Mouse (Mus musculus) liver, postnatal 0 days (tissue): ENCODE data around the gene Cds1. TPM values are rescaled to one million over a fixed set of nuclear protein-coding genes. Genes with fewer than 3 reads are reported as not detected.

ENCODE experiments used
- ATAC-seq: fragments of 200-750 bp; cut with Nextera tagmentation; 2 replicates; pipeline ENCODE4 v1.8.0; 2017; ENCODE audit warnings: mild to moderate bottlenecking, moderate library complexity
- DNase-seq: peaks from one replicate; pipeline ENCODE4 v3.0.0-alpha.2; 2016
- H3K27ac ChIP-seq: fragments of 300-500 bp; sonication (generic); 2 replicates; pipeline ENCODE4 v1.5.1; 2014; ENCODE audit warnings: antibody characterized with exemption, moderate library complexity, mild to moderate bottlenecking, low read depth
- H3K27me3 ChIP-seq: fragments of 300-500 bp; sonication (generic); 2 replicates; pipeline ENCODE4 v1.6.1; 2014; ENCODE audit warnings: low read length, control low read depth, mixed read lengths; ENCODE audit not compliant: insufficient read depth
- H3K36me3 ChIP-seq: fragments of 300-500 bp; sonication (generic); replicated peaks from 2 replicates; pipeline ENCODE4 v1.6.1; 2014; ENCODE audit warnings: mild to moderate bottlenecking, control low read depth, low read length, moderate library complexity, mixed read lengths; ENCODE audit not compliant: insufficient read depth
- H3K4me1 ChIP-seq: fragments of 300-500 bp; sonication (generic); 2 replicates; pipeline ENCODE4 v1.6.1; 2014; ENCODE audit warnings: antibody characterized with exemption, mild to moderate bottlenecking, control low read depth; ENCODE audit not compliant: insufficient read depth
- H3K4me2 ChIP-seq: fragments of 300-500 bp; sonication (generic); 2 replicates; pipeline ENCODE4 v1.6.1; 2014; ENCODE audit warnings: low read depth, mild to moderate bottlenecking, low read length, moderate library complexity, mixed read lengths
- H3K4me3 ChIP-seq: fragments of 300-500 bp; sonication (generic); 2 replicates; pipeline ENCODE4 v1.5.1; 2014; ENCODE audit warnings: low read depth, low read length
- H3K9ac ChIP-seq: fragments of 300-500 bp; sonication (generic); replicated peaks from 2 replicates; pipeline ENCODE4 v1.6.1; 2014; ENCODE audit warnings: mild to moderate bottlenecking, moderate library complexity
- H3K9me3 ChIP-seq: fragments of 300-500 bp; sonication (generic); 2 replicates; pipeline ENCODE4 v1.6.1; 2016; ENCODE audit warnings: mild to moderate bottlenecking, control low read depth, low read length, mixed read lengths
- CTCF ChIP-seq: sonication (generic); IDR thresholded peaks from 2 replicates; pipeline ENCODE4 v1.5.1; 2016; ENCODE audit warnings: antibody characterized with exemption, low read depth
- EP300 ChIP-seq: IDR thresholded peaks from 2 replicates; pipeline ENCODE4 v1.6.1; 2016; ENCODE audit warnings: antibody characterized with exemption, low read depth, mild to moderate bottlenecking
- WGBS: fragments of 180-500 bp; shearing (Covaris S2); extraction: QIAGEN DNeasy Blood & Tissue Kit; methylation state at CpG from one replicate; pipeline ENCODE4 v1.1.7; 2014; ENCODE audit not compliant: insufficient replicate concordance; 5-methylcytosine and 5-hydroxymethylcytosine counted together
- polyA plus RNA-seq: library from polyadenylated mRNA; unstranded; fragments of >200 nt; fragmentation: Nextera tagmentation; extraction: Ambion mirVana; gene quantifications from 2 replicates; pipeline ENCODE4 v1.2.1, GENCODE M21; 2015

Cds1 gene
- polyA plus RNA-seq, 1 experiment from 2014 or later: 0.39 TPM

DNA sequence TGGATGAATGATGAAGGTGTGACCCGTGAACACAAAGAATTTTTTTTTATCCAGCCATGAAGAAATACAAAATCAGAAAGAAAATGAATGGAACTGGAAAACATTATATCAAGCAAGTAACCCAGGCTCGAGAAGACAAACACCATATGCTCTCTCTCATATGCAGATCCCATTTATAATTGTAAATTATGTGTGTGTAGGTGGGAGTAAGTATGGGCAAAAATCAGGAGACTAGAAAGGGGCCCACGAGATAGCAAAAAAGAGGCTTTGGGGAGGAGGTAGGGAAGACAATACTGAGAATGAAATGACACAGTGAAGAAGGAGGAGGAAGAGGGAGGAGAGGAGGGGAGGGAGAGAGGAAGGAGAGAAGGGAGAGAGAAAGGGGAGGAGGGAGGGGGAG, 27.6 kb upstream of the Cds1 start:
- Histone ChIP-seq H3K9ac (no peak overlapping the region), H3K4me1 (no peaks in the 10 kb centered on the region), H3K36me3 (no peaks in the 10 kb centered on the region), H3K27ac (no peak overlapping the region), H3K4me3 (no peak overlapping the region), H3K4me2 (no peak overlapping the region), H3K27me3 (peaks cover 8% of the 10 kb centered on the region; the same call in 1 of the 2 replicates), H3K9me3 (no peaks in the 10 kb centered on the region)
- ATAC-seq: no peak
- TF ChIP-seq EP300: no peak
- TF ChIP-seq CTCF: no peak
- 66% methylated on average over 3 of the region's 3 CpGs for WGBS
- DNase-seq: no peak

DNA sequence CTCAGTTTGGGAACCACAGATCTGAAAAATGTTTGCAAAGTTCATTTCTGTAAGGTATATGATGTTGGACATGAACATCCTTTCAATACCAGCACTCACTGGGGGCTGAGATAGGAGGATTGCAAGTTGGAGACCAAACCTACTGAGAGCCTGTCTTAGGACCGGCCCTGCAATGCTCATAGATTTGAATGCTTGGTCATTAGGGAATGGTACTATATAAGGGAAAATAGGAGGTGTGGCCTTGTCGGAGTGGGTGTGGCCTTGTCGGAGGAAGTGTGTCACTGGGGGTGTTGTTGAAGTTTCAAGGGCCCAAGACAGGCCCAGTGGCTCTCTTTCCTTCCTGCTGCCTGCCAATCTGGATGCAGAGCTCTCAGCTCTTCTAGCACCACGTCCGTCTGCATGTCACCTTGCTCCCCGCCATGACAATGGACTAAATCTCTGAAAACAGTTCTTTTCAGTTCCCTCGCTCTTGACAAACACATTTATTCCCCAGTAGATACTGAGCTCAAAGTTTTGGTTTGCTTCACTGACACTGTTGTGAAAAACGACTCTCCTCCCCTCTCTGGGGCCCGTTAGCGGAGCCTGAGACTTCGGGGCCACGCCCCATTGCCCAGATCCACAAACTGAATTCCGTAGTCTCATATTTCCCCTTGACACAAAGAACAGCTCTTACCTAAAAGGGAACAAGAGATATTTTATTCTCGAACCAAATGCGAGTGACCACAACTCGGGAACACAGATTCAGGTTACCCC, 24.3 kb upstream of the Cds1 start:
- Histone ChIP-seq H3K4me3 (no peak overlapping the region), H3K4me2 (no peak overlapping the region), H3K9me3 (no peaks in the 10 kb centered on the region), H3K36me3 (no peaks in the 10 kb centered on the region), H3K9ac (no peak overlapping the region), H3K27me3 (peaks cover 10% of the 10 kb centered on the region; the same call in 1 of the 2 replicates), H3K4me1 (no peaks in the 10 kb centered on the region), H3K27ac (no peak overlapping the region)
- WGBS: 82% methylated on average over 15 of the region's 16 CpGs
- DNase-seq (no peak), ATAC-seq (no peak)
- TF ChIP-seq CTCF (no peak), EP300 (no peak)

DNA sequence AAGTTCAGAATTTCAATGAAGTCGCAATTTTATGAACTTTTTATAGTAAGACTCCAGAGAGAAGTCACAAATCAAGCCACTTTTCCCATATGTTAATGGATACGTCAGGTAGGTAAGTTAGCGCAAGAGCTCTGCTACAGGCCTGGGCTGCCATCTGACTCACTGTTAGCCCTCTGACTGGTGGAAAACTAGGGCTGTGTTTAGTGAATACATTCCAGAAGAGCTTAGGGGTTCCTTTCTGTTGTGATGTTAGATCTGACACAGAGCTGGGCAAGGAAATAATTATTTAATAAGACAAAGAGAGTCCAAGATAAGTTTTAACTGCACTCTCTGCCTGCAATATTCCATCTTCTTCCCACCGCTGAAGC, 23.7 kb upstream of the Cds1 start:
- no peak for TF ChIP-seq EP300
- TF ChIP-seq CTCF: no peak
- Histone ChIP-seq H3K9ac (no peak overlapping the region), H3K27me3 (peaks cover 13% of the 10 kb centered on the region), H3K36me3 (no peaks in the 10 kb centered on the region), H3K4me2 (no peak overlapping the region), H3K4me3 (no peak overlapping the region), H3K9me3 (no peaks in the 10 kb centered on the region), H3K27ac (no peak overlapping the region), H3K4me1 (no peaks in the 10 kb centered on the region)
- 92% methylated on average over 4 of the region's 4 CpGs for WGBS
- DNase-seq: no peak
- no peak for ATAC-seq

GRCm38 (mm10) chr5:101742014-101742413, 22.9 kb upstream of the Cds1 start:
- no peak for TF ChIP-seq CTCF
- TF ChIP-seq EP300: no peak
- DNase-seq (peak; percentile 26), ATAC-seq (peak; percentile 44; the same call in 1 of the 2 replicates)
- Histone ChIP-seq H3K27ac (no peak overlapping the region), H3K9me3 (no peaks in the 10 kb centered on the region), H3K4me1 (no peaks in the 10 kb centered on the region), H3K4me2 (no peak overlapping the region), H3K9ac (no peak overlapping the region), H3K36me3 (no peaks in the 10 kb centered on the region), H3K4me3 (no peak overlapping the region), H3K27me3 (peaks cover 13% of the 10 kb centered on the region)
- WGBS: 48% methylated on average over 2 of the region's 2 CpGs

GRCm38 (mm10) chr5:101742425-101742824, 22.5 kb upstream of the Cds1 start:
- Histone ChIP-seq H3K4me3 (no peak overlapping the region), H3K4me2 (no peak overlapping the region), H3K9me3 (no peaks in the 10 kb centered on the region), H3K27me3 (peaks cover 13% of the 10 kb centered on the region), H3K4me1 (no peaks in the 10 kb centered on the region), H3K36me3 (no peaks in the 10 kb centered on the region), H3K9ac (no peak overlapping the region), H3K27ac (no peak overlapping the region)
- ATAC-seq (no peak), DNase-seq (no peak)
- 85% methylated on average over 8 of the region's 8 CpGs for WGBS
- TF ChIP-seq EP300: no peak

DNA sequence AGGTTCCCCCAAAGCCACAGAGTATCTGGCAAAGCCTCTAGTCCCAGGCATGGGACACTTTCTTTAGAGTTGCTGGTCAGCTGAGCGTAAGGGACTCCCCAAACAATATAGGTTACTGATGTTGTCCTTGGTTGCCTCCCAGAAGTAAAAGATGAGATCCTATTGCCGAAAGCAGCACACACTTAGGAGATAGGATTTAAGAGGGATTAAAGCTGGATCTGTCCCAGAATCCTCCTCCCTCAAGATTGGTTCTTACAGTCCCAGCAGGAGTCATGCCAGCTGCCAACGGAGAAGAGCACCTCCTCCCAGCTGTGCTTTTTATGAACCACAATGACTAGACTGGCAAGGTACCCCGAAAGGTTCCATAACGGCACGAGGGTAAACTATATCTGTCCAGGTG, 20.0 kb upstream of the Cds1 start:
- Histone ChIP-seq H3K27me3 (peaks cover 19% of the 10 kb centered on the region), H3K36me3 (no peaks in the 10 kb centered on the region), H3K27ac (no peak overlapping the region), H3K9ac (no peak overlapping the region), H3K4me1 (no peaks in the 10 kb centered on the region), H3K4me3 (no peak overlapping the region), H3K9me3 (no peaks in the 10 kb centered on the region), H3K4me2 (no peak overlapping the region)
- no peak for TF ChIP-seq CTCF
- TF ChIP-seq EP300: no peak
- DNase-seq: no peak
- WGBS: 77% methylated on average over 6 of the region's 6 CpGs
- ATAC-seq: no peak

DNA sequence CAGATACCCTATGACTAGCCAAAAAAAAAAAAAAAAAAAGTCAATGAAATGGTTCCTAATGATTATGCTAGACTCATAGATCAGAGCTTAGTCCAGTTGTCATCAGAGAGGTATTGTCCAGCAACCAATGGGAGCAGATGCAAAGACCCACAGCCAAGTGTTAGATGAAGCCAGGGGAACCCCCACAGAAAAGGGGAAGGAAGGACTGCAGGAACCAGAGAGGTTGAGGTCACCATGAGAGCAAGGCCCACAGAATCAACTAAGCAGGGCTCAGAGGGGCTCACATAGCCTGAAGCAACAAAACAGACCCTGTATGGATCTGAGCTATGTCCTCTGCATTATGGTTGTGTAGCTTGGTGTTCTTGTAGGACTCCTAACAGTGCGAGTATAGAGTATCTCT, 11.2 kb upstream of the Cds1 start:
- Histone ChIP-seq H3K9ac (no peak overlapping the region), H3K36me3 (no peaks in the 10 kb centered on the region), H3K9me3 (no peaks in the 10 kb centered on the region), H3K4me1 (peaks cover 6% of the 10 kb centered on the region; the same call in 1 of the 2 replicates), H3K4me3 (no peak overlapping the region), H3K4me2 (no peak overlapping the region), H3K27ac (no peak overlapping the region), H3K27me3 (peaks cover 17% of the 10 kb centered on the region; the same call in 1 of the 2 replicates)
- DNase-seq: no peak
- WGBS: 70% methylated on average over 1 of the region's 1 CpGs
- ATAC-seq: no peak
- TF ChIP-seq EP300 (no peak), CTCF (no peak)
